Mouse (Mus musculus) cerebellum, postnatal 4 days (tissue): ENCODE results near the gene Micall2.
A peak's percentile ranks its signal among the peaks of the same experiment; 100 is the strongest.

Experiments
- DNase-seq, 2 experiments: peaks; one replicate each; pipeline ENCODE4 v3.0.0; 2022; ENCODE audit warnings: low spot score in 2 of 2, mixed read lengths in 1 of 2

The Micall2 gene

DNA sequence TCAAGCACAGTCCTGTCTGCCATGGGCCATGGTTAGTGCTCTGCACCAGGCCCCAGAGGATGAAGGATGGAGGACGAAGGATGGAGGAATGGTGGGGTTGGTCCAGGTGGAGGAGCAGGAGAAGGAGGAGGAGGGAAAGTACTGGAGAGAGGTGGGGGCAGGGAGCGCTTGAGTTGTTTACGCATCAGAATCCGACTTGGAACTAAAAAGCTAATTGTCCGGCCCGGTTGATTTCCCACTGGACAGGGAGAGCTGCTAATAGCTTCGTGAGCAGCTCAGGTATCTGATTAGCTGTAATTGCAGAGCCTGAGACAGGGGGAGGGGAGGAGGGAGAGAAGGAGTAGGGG is 53.5 kb downstream of the Micall2 start:
- no peak for DNase-seq

- no peak for DNase-seq
These were observed 54.1 kb downstream of the Micall2 start for GRCm38 (mm10) chr5:139681832-139682630.

- DNase-seq = no peak
These were observed 60.5 kb downstream of the Micall2 start for GRCm38 (mm10) chr5:139675707-139675967.

GRCm38 (mm10) chr5:139674940-139675706 is 61.0 kb downstream of the Micall2 start:
- DNase-seq = no peak

DNA sequence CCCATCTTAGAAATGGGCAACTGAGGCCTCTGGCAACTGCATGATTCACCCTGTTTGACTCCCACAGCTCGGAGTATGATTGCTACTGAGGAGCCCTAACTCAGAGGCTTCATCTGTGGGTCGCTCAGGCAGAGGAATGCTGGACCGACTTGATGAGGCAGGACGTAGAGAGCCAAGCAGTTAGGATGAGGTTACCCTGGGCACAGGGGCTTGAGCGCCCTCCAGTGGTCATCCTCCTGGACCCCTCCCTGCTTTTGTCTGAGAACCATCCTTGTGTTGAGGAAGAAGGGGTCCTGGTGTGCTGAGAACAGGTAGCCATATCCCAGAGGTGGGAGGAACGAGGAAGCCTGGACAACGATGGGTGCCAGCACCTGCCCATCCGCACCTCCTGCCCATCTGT is 66.8 kb downstream of the Micall2 start:
- DNase-seq = peak in 1 of 2 experiments; percentile 74

DNA sequence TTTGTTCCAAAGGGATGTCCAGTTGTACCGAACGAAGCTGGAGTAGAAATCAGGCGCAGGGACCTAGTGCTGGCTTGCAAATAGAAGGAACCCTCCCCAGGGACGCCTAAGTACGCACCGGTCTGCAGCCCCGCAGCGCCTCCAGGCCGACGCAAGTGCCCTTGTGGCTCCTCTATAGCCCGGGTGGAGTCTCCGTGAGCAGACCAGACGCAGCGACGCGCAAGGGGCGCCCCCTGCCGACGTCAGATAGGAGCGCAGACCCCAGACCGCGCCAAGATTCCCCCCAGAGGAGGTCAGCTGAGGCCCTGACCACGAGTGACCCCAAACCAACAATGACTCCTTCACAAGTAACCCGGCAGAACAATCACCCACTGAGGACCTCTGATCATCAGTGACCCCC is 67.6 kb downstream of the Micall2 start:
- DNase-seq = peak; percentile 67 to 88

- DNase-seq = no peak
These were observed 69.6 kb downstream of the Micall2 start for GRCm38 (mm10) chr5:139666496-139666895.

DNA sequence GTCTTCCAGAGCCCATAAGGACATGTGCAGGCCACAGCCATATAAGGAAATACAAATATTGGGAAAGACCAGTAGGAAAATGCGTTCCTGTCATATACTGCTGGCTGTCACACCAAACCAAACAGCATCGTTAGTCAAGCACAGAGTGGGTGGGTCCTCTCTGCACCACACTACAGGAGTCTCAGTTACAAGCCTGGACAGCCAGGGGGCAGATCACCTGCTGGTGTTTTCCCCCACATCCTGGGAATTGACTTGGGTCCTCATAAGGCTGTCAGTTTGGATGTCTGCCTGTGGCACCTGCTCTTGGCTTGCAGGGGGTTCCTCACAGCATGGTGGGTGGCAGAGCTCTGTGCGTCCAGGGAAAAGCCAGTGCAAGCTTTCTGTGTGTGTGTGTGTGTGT is 70.8 kb downstream of the Micall2 start:
- DNase-seq = no peak

DNA sequence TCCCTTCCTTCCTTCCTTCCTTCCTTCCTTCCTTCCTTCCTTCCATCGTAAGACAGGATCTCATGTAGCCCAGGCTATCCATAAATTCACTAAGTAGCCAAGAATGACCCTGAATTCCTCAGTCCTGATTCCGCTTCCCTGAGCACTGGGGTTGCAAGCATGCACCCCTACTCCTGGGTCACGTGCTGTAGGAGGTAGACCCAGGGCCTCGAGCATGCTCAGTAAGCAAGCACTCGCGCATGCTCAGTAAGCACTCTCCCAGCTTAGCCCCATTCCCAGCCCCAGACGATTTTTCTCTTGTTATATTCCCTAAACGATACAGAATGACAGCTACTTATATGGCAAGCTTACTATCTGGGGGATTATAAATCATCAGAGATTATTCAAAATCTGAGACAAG is 74.4 kb downstream of the Micall2 start:
- DNase-seq = no peak

DNA sequence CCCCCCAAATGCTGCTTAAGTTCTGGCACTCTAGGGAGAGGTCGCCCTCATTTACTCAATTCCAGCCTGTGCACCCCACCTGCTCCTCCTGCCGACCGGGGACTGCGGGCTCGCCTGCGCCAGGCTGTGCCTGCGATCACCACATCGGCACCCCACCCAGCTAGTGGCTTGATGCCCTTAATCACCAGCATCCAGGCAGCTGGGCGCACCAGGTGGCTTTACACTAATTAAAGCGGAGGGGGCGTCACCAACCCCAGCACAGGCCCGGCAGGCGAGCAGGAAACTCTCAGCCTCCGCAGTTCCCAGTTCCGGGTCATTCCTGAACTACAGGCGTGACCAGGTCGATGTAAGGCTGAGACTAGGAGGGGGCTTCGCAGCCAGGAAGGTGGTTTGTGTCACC is 76.8 kb downstream of the Micall2 start:
- peak in 1 of 2 experiments; percentile 56 for DNase-seq

GRCm38 (mm10) chr5:139658865-139659264 is 77.3 kb downstream of the Micall2 start:
- DNase-seq = no peak

DNA sequence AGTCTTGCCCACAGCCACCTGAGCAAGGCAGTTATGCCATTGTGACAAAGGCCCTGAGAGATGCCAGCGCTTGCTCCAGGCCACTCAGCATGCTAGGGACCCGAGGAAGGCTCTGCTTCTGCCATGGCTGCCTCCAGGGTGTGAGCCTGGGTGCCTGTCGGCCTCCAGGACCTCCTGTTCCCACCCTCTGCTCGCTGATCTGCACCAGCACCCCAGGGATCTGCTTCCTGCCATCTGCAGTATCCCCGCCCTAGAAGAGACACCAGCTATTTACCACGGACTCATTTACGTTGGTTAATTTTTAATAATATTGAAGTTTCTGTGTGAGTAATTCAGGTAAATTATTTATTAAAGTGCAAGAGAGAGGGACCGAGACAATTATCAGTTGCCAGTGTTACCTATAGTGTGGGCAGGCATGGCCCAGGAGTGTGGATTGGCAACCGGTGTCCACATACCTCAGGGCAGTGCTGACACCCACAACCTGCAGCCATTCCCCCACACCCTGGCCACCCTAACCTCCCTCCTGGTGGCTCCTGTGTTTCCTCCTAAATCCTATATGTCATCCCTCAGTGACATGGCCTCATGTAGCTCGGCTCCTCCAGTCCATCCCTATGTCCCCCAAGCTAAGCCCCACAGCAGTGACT is 78.1 kb downstream of the Micall2 start:
- no peak for DNase-seq
